Mouse (Mus musculus) intestine, postnatal 0 days (tissue): ENCODE data around the gene Rnd1. TPM values are rescaled to one million over a fixed set of nuclear protein-coding genes. Genes with fewer than 3 reads are reported as not detected.

Experiments used
- ATAC-seq: fragments of 200-750 bp; cut with Nextera tagmentation; 2 replicates; pipeline ENCODE4 v1.8.0; 2017; ENCODE audit warnings: mild to moderate bottlenecking, moderate TSS enrichment, moderate library complexity
- H3K27ac ChIP-seq: fragments of 300-500 bp; sonication (generic); 2 replicates; pipeline ENCODE4 v1.5.1; 2014; ENCODE audit warnings: mild to moderate bottlenecking, low read depth, low read length, moderate library complexity
- H3K27me3 ChIP-seq: fragments of 300-500 bp; sonication (generic); replicated peaks from 2 replicates; pipeline ENCODE4 v1.6.1; 2014; ENCODE audit warnings: low read length, mixed read lengths; ENCODE audit not compliant: control insufficient read depth, insufficient read depth
- H3K36me3 ChIP-seq: fragments of 300-500 bp; sonication (generic); 2 replicates; pipeline ENCODE4 v1.6.1; 2014; ENCODE audit warnings: mild to moderate bottlenecking, moderate library complexity; ENCODE audit not compliant: control insufficient read depth, insufficient read depth
- H3K4me1 ChIP-seq: fragments of 300-500 bp; sonication (generic); replicated peaks from 2 replicates; pipeline ENCODE4 v1.6.1; 2014; ENCODE audit warnings: antibody characterized with exemption, low read length, mixed read lengths; ENCODE audit not compliant: control insufficient read depth, insufficient read depth
- H3K4me2 ChIP-seq: fragments of 300-500 bp; sonication (generic); replicated peaks from 2 replicates; pipeline ENCODE4 v1.6.1; 2014; ENCODE audit warnings: low read depth, mild to moderate bottlenecking, moderate library complexity
- H3K4me3 ChIP-seq: fragments of 300-500 bp; sonication (generic); 2 replicates; pipeline ENCODE4 v1.5.1; 2014; ENCODE audit warnings: low read depth, low read length
- H3K9ac ChIP-seq: fragments of 300-500 bp; sonication (generic); 2 replicates; pipeline ENCODE4 v1.6.1; 2014; ENCODE audit warnings: mild to moderate bottlenecking, low read depth, low read length
- H3K9me3 ChIP-seq: fragments of 300-500 bp; sonication (generic); 2 replicates; pipeline ENCODE4 v1.6.1; 2016; ENCODE audit warnings: mixed run types; ENCODE audit not compliant: control insufficient read depth
- CTCF ChIP-seq: sonication (generic); IDR thresholded peaks from 2 replicates; pipeline ENCODE4 v1.5.1; 2016; ENCODE audit warnings: low read depth, mild to moderate bottlenecking, control low read depth, antibody characterized with exemption, moderate library complexity
- WGBS: fragments of 180-500 bp; shearing (Covaris S2); extraction: QIAGEN DNeasy Blood & Tissue Kit; methylation state at CpG from one replicate; pipeline ENCODE4 v1.1.7; 2014; 5-methylcytosine and 5-hydroxymethylcytosine counted together
- polyA plus RNA-seq: library from polyadenylated mRNA; unstranded; fragments of >200 nt; fragmentation: Nextera tagmentation; extraction: Ambion mirVana; gene quantifications from 2 replicates; pipeline ENCODE4 v1.2.1, GENCODE M21; 2015

Rnd1 gene
- polyA plus RNA-seq, 1 experiment from 2014 or later = 1.1 TPM

GRCm38 (mm10) chr15:98632921-98633320, 44.3 kb downstream of the Rnd1 start:
- Histone ChIP-seq H3K4me2 (peak overlapping the region; percentile 99), H3K4me1 (0 out of 2 replicates have a peak, but pooled peaks cover 4% of the 10 kb centered on the region), H3K4me3 (peak overlapping the region; percentile 39; the same call in 1 of the 2 replicates), H3K36me3 (no peaks in the 10 kb centered on the region), H3K27ac (no peak overlapping the region), H3K9ac (no peak overlapping the region), H3K27me3 (peaks cover 28% of the 10 kb centered on the region; the same call in 1 of the 2 replicates), H3K9me3 (no peaks in the 10 kb centered on the region)
- ATAC-seq = no peak
- 21% methylated on average over 4 of the region's 4 CpGs for WGBS
- TF ChIP-seq CTCF = no peak

DNA sequence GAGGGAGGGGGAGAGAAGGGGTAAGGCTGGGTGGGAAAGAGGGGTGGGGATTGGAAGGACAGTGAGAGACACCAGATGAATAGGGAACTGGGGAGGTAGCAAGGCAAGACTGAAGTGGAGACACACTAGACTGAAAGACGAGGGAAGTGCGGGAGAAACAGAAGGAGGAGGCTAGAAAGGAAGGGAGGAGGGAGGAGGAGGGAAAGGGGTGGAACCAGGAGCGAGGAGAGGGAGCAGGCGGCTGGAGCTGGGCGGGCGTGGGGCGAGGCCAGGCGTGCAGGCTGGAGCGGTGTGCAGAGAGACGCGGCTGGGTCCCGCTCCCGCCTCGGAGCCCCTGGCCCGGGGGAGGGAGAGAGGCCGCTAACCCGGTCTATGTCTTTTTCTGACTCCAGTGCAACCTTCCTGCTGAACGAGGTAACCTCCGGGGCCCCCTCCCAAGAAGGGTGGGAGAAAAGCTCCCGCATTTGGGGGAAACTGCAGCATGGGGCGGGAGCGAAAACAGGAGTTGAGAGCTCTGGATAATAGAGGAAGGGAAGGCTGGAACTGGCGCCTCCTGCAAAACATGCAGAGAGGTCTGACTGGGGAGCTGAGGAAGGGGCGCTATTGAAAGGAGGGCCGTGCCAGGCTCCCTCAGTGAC, 45.0 kb downstream of the Rnd1 start:
- H3K36me3 ChIP-seq = no peaks in the 10 kb centered on the region
- H3K27ac ChIP-seq = no peak overlapping the region
- peak overlapping the region; percentile 99 for H3K4me2 ChIP-seq
- H3K9me3 ChIP-seq = no peaks in the 10 kb centered on the region
- no peak for TF ChIP-seq CTCF
- no peak overlapping the region for H3K9ac ChIP-seq
- peak; percentile 46 for ATAC-seq
- peaks cover 28% of the 10 kb centered on the region; the same call in 1 of the 2 replicates for H3K27me3 ChIP-seq
- WGBS = under 1% methylated on average over 25 of the region's 25 CpGs
- peak overlapping the region; percentile 39 for H3K4me3 ChIP-seq
- 0 out of 2 replicates have a peak, but pooled peaks cover 4% of the 10 kb centered on the region for H3K4me1 ChIP-seq

- no peaks in the 10 kb centered on the region for H3K36me3 ChIP-seq
- H3K9ac ChIP-seq = no peak overlapping the region
- 1% methylated on average over 18 of the region's 18 CpGs for WGBS
- peak; percentile 55 for ATAC-seq
- 0 out of 2 replicates have a peak, but pooled peaks cover 4% of the 10 kb centered on the region for H3K4me1 ChIP-seq
- no peaks in the 10 kb centered on the region for H3K9me3 ChIP-seq
- no peak overlapping the region for H3K27ac ChIP-seq
- peaks cover 28% of the 10 kb centered on the region; the same call in 1 of the 2 replicates for H3K27me3 ChIP-seq
- H3K4me3 ChIP-seq = peak overlapping the region; percentile 39
- H3K4me2 ChIP-seq = peak overlapping the region; percentile 99
- TF ChIP-seq CTCF = peak; percentile 96
These were observed 45.8 kb downstream of the Rnd1 start for GRCm38 (mm10) chr15:98631493-98631892.

- Histone ChIP-seq H3K36me3 (no peaks in the 10 kb centered on the region), H3K4me1 (0 out of 2 replicates have a peak, but pooled peaks cover 4% of the 10 kb centered on the region), H3K4me3 (peak within 1 kb of the TSS; percentile 39), H3K4me2 (peak within 1 kb of the TSS; percentile 99), H3K27me3 (peaks cover 26% of the 10 kb centered on the region; the same call in 1 of the 2 replicates), H3K27ac (no peak within 1 kb of the TSS), H3K9ac (no peak within 1 kb of the TSS), H3K9me3 (no peaks in the 10 kb centered on the region)
- ATAC-seq = no peak
- WGBS = 40% methylated on average over 4 of the region's 4 CpGs
- no peak for TF ChIP-seq CTCF
These were observed 46.7 kb downstream of the Rnd1 start, which contains the start of gene Cacnb3 for GRCm38 (mm10) chr15:98630540-98630939. Gene Cacnb3, plus strand, starts transcription at chr15:98630840.

GRCm38 (mm10) chr15:98629464-98629863, 47.8 kb downstream of the Rnd1 start:
- Histone ChIP-seq H3K4me2 (peak overlapping the region; percentile 47; the same call in 1 of the 2 replicates), H3K27me3 (peaks cover 26% of the 10 kb centered on the region; the same call in 1 of the 2 replicates), H3K4me3 (no peak overlapping the region), H3K4me1 (0 out of 2 replicates have a peak, but pooled peaks cover 4% of the 10 kb centered on the region), H3K27ac (no peak overlapping the region), H3K9me3 (no peaks in the 10 kb centered on the region), H3K9ac (no peak overlapping the region), H3K36me3 (no peaks in the 10 kb centered on the region)
- no peak for ATAC-seq
- no peak for TF ChIP-seq CTCF
- 62% methylated on average over 6 of the region's 6 CpGs for WGBS

DNA sequence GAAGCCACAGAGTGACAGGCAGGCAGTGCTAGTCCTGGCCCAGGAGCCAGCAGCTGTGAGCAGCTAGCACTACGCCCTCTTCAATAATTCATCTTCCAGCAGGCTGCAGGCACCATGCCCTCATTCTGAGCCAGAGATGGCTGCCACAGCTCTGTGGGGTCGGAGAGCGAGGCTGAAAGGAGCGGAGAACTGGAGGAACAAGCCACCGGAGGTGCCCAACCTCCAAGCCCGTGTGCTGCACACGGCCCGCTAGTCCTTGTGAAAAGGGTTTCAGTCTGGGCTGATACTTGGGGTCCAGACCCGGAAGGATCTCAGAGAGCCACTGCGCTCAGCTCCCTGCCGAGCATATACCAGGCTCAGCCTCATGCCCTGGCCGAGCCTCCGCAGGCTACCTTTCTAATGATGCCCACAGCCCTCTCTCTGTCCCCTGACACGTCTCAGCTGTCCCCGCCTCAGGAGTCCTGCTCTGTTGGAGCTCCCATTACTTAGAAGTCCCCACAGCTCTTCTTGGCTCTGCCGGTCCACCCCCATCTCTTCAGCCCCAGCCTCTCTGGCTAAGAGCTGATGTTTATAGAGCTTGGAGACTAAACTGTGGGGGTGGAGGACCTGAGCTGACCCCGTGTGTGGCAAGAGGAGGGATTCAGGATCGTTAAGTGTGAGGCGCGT, 48.5 kb downstream of the Rnd1 start:
- H3K27ac ChIP-seq = no peak overlapping the region; the same call in 1 of the 2 replicates
- no peak for TF ChIP-seq CTCF
- H3K9ac ChIP-seq = no peak overlapping the region
- H3K27me3 ChIP-seq = peaks cover 22% of the 10 kb centered on the region; the same call in 1 of the 2 replicates
- H3K36me3 ChIP-seq = no peaks in the 10 kb centered on the region
- 29% methylated on average over 20 of the region's 20 CpGs for WGBS
- 0 out of 2 replicates have a peak overlapping the region, but pooled peaks have one; percentile 11 for H3K4me3 ChIP-seq
- no peaks in the 10 kb centered on the region for H3K9me3 ChIP-seq
- peak overlapping the region; percentile 47 for H3K4me2 ChIP-seq
- H3K4me1 ChIP-seq = no peaks in the 10 kb centered on the region
- ATAC-seq = no peak
